Mouse (Mus musculus): ENCODE results near the gene Ooep.

Gene Ooep

DNA sequence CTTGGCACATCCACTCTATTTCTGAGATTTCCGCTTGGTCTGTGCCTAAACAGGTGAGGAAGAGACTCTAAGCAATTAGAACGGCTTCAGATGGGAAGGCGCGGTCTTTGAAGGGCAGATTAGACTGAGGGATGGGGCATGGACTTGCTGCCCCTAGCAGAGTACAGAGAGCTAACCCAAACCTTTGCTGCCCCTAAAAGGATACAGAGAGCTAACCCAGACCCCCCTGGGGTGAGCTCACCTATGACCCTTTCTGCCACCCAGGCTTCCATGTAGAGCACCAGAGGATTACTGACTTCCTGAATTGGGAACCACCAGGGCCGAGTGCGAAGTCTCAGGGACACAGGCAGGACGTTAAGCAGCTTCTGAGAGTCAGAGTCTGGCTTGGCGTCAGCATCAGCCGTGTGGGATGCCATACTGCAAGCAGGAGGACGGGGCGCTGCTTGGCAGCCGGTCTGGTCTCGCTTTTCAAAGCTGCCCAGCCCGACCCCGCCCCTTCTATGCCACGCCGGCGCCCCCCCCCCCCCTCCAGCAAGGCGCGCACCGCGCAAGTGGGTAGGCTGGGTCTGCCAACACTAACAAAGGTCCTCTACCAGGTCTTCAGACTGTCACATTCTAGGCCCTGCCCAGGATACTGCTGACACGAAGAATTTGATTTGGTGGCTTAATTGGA is at the start of gene Ooep:
Ooep (minus strand) TSS at position 613 of the 673 bp plus-strand sequence.
- DNase-seq (ENCODE audit: low spot score in 2 of 2) = peak in 1 of 2 experiments; percentile 6

DNA sequence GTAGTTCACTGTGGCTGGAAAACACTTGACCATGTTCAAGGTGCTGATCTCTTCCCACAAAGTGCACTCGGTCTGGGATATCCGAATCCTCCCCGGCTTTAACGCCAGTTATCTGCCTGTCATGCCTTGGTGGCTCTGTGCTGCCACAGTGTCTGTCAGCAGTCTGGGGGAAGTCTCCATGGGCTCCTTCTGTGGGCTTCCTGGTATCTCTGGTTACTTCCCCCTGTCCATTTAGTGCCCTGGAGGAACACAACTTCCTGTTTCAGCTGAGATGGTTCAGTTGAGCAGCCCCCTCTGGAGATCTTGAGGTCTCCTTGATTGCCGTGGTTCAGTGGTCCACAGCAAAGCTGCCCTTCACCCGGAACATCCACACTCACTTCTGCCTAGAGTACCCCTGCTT is 49.7 kb upstream of the Ooep start:
- no peak for DNase-seq (ENCODE audit: low spot score in 2 of 2)

- no peak for DNase-seq (ENCODE audit: low spot score in 2 of 2)
Measured at GRCm38 (mm10) chr9:78427362-78427781, 48.8 kb upstream of the Ooep start.

GRCm38 (mm10) chr9:78401596-78401995 is 23.1 kb upstream of the Ooep start:
- no peak for DNase-seq (ENCODE audit: low spot score in 2 of 2)

DNA sequence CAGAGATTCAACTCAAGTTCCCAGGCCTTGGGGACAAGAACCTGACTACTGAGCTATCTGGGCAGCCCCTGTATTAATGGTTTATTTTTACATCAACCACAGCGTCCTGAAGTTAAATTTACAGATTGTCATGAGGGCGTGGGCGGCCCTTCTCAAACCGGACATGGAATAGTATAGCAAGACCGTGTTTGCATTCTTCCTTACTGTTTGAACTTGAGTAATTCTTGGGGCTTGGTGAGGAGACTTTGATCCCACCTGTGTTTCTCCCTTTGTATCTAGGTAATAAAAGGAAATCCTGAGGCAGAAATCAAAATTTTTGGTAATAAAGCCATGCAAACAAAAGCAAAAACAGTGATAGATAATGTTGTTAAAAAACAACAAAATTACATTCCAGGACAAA is 22.0 kb upstream of the Ooep start:
- no peak for DNase-seq (ENCODE audit: low spot score in 2 of 2)

DNA sequence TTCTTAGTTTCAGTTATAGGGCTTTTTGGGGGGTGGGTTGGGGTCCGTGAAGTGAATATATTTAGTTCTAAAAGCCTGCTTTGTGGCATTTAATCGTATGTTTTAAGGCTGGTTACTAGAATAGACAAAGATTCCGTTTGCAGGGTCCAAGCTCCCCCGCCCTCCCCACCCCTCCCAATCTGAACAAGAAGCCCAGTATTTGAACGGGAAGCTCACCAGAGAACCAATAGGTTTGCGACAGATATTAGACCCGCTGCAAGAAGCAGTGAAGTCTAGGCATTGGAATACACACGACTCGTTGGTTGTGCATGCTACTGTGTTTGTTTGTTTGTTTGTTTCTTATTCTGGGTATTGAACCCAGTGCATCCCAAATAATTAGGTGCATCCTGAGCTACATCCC is 18.0 kb upstream of the Ooep start:
- no peak for DNase-seq (ENCODE audit: low spot score in 2 of 2)

- peak; percentile 9 to 16 for DNase-seq (ENCODE audit: low spot score in 2 of 2)
Measured at GRCm38 (mm10) chr9:78395630-78396351, 17.3 kb upstream of the Ooep start, which contains the start of gene Ddx43. Gene Ddx43, plus strand, starts transcription at chr9:78395777.

DNA sequence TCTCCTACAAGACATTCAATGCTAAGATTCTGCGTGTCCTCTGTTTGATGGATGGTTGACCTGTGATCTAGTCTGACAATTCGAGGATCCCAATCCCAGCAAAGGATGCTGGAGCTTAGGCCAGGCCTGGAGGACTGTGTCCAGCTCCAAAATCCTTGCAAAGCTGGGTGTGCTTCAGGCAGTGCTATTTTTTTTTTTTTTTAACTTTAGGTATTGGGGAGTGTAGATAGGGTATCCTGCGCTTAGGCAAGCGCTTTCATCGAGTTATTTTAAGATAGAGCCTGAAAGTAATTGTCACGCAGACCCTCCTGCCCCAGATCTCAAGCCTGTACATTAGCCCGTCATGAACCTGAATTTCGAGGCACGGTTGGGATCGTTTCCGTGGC is 16.7 kb upstream of the Ooep start:
- no peak for DNase-seq (ENCODE audit: low spot score in 2 of 2)

- peak in 1 of 2 experiments; percentile 7 for DNase-seq (ENCODE audit: low spot score in 2 of 2)
Measured at GRCm38 (mm10) chr9:78394602-78395001, 16.1 kb upstream of the Ooep start.

DNA sequence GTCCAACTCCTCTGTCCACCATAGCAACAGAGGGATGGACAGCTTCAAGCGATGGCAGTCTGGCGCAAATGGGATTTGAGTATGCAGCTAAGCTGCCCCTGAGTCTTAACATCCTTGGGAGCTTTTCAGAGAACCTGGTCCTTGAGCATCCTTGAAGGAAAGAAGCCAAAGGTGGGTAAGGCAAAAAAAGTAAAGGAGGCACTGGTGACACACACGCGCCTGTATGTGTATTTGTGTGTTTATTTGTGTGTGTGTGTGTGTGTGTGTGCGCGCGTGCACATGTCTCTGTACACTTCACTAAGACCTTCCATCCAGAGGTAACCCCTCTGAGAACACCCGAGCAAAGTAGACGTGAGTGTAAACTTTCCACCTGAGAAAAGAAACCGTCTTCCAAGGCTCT is 15.2 kb upstream of the Ooep start:
- DNase-seq (ENCODE audit: low spot score in 2 of 2) = no peak

DNA sequence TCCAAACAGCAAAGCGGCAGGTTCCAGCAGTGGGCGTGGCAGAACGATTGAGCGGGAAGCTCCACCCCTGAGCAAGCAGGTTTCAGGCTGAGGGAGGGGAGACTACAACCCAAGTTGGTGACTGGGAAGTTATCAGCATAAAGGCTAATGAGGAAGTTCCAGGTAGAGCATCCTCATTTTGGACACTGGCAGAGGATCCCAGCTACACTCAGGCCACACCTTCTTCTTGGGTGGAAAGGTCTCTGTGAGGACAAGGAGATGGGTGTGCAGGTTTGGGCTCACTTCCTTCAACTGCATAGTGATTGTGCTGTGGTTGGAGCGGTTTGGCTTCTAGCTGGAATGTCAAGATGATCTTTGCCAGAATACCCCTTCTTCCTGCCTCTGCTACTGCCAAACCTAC is 11.5 kb upstream of the Ooep start:
- DNase-seq (ENCODE audit: low spot score in 2 of 2) = no peak

DNA sequence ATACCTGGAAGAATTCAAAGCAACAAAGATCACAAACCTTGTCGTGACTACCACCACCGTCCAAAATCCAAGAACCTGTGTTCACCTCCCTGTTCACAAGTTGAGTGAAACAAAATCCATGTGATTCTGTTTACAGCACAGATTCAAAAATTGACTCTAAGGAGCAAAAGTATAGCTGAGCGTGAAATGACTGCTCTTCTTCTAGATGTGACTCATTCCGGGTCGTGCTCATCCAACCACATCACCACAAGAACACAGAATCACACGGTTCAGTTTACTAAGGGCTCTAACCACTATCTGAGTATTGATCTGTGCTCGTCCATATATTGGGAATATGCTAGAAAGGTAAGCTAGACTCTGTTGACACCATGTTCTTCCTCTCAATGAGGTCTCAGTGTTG is 8.4 kb upstream of the Ooep start:
- DNase-seq (ENCODE audit: low spot score in 2 of 2) = no peak

GRCm38 (mm10) chr9:78385893-78386292 is 7.4 kb upstream of the Ooep start:
- no peak for DNase-seq (ENCODE audit: low spot score in 2 of 2)

GRCm38 (mm10) chr9:78377546-78377945 is 979 bp downstream of the Ooep start:
- no peak for DNase-seq (ENCODE audit: low spot score in 2 of 2)

GRCm38 (mm10) chr9:78375486-78375885 is 3.0 kb downstream of the Ooep start:
- DNase-seq (ENCODE audit: low spot score in 2 of 2) = no peak

GRCm38 (mm10) chr9:78374885-78375389 is 3.6 kb downstream of the Ooep start:
- no peak for DNase-seq (ENCODE audit: low spot score in 2 of 2)

GRCm38 (mm10) chr9:78374397-78374796 is 4.1 kb downstream of the Ooep start:
- DNase-seq (ENCODE audit: low spot score in 2 of 2) = no peak

DNA sequence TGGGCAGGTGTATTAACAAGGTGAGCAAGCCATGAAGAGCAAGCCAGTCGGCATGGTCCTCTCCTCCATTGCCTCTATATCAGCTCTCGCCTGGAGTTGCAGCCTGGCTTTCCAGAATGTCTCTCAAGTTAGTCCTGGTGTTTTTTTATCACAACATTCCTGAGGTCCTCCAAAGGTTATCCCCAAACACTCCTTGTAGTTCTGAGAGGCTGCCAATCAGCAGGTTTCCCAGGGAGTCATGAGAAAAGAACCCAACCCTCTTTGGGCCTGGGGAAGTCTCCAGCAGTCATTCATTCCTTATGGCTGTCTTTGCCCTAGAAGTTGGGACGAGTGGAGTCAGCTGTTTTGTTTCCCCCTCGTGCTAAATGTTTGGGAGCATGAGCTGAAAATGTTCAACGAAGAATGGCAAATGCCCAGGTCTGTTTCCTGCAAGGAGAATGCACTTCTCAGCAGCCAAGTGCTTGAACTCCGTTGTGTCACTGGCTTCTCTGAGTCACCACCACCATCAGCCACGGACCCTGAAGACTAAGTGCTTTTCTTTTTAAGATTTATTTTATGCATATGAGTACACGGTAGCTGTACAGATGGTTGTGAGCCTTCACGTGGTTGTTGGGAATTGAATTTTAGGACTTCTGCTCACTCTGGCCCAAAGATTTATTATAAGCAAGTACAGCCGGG is 5.6 kb downstream of the Ooep start:
- no peak for DNase-seq (ENCODE audit: low spot score in 2 of 2)

DNA sequence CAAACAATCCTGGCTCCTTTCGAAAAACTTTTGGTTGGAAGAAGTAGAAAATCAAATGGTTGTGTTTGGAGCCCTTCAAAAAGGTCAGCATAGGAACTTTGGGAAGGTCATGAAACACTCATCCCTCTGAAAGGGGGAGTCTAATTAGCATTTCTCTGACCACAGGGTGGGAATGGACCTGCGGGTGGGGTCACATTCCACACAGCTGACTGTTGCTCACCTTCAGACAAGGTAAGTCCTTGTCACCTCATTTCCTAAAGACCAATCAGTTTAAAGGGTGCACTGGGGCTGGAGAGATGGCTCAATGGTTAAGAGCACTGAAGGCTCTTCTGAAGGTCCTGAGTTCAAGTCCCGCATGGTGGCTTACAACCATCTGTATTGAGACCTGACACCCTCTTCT is 7.1 kb downstream of the Ooep start:
- DNase-seq (ENCODE audit: low spot score in 2 of 2) = no peak

- no peak for DNase-seq (ENCODE audit: low spot score in 2 of 2)
Measured at GRCm38 (mm10) chr9:78369786-78370185, 8.7 kb downstream of the Ooep start.

GRCm38 (mm10) chr9:78369349-78369748 is 9.2 kb downstream of the Ooep start:
- no peak for DNase-seq (ENCODE audit: low spot score in 2 of 2)

GRCm38 (mm10) chr9:78368671-78369293 is 9.7 kb downstream of the Ooep start:
- no peak for DNase-seq (ENCODE audit: low spot score in 2 of 2)

All from frontal cortex, postnatal 36 days (tissue).